In the genomic region with DNA sequence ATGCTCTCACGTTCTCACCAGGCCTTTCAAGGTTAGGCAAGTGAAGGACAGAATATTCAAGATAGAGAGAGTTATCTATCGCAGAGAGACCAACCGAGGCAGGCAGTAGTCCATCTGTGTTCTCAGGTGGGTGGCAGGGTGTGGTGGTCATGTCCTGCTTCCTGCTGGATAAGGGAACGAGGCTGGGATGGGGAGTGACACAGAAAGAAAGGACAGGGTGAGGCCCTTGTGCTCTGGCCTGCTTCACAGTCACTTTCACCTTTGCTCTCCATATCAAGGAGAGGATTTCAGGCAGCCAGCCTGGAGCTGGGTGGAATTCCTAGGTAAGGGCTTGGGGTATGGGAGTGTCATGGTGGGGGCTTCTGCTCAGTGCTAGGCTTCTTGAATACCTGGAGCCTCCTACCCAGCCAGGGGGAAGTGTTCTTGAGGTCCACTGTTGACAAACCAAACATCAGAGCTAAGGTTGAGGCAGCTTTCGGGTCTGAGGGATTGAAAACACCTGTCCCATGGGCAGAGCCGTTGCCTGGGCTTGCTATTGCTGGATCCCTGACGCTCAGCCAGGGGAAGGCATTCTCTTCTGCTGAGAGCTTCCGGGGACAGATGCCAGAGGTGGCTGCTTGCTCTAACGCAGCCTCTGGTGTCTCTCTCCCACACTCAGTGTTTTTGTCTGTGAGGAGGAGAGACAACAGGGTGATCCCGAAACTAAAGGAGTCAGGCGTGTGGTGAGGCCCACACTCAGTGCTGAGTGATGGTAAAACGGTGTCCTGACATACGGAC, we compare ENCODE assay signal across 23 mouse cellular contexts. TPM values are rescaled to one million over a fixed set of nuclear protein-coding genes. Genes with fewer than 3 reads are reported as not detected.
A peak's percentile ranks its signal among the peaks of the same experiment; 100 is the strongest.
DNase-seq lines count a peak whose midpoint lies in the region; ATAC-seq and TF ChIP-seq lines count a peak whose summit lies in the region.
"Had no signal": no experiment of that assay in that cellular context is flagged by ENCODE, and none has a peak within 500 bp of the region (broad histone marks: within the 10 kb centered on the region; RNA-seq: fewer than 3 reads in every experiment).

No protein-coding gene starts in this region.

- no peaks in the 10 kb centered on the region for H3K27me3 ChIP-seq in liver, embryonic 13.5 days
- H3K27me3 ChIP-seq in intestine, postnatal 0 days (replicated peaks; ENCODE audit: control insufficient read depth, insufficient read depth, low read length): no peaks in the 10 kb centered on the region
- H3K27me3 ChIP-seq: embryonic facial prominence, embryonic 15.5 days had no signal

- H3K9me3 ChIP-seq in liver, embryonic 13.5 days (replicated peaks): no peaks in the 10 kb centered on the region
- no peaks in the 10 kb centered on the region for H3K9me3 ChIP-seq in intestine, postnatal 0 days (ENCODE audit: control insufficient read depth)
- H3K9me3 ChIP-seq: embryonic facial prominence, embryonic 15.5 days; limb, embryonic 10.5 days; midbrain, embryonic 10.5 days had no signal

- no peak overlapping the region for H3K4me3 ChIP-seq in liver, embryonic 13.5 days (replicated peaks)
- no peak overlapping the region for H3K4me3 ChIP-seq in intestine, postnatal 0 days (ENCODE audit: low read depth, low read length)
- H3K4me3 ChIP-seq: embryonic facial prominence, embryonic 15.5 days; limb, embryonic 10.5 days; midbrain, embryonic 10.5 days; myocyte had no signal

- peak overlapping the region; percentile 17; the same call in 1 of the 2 replicates for H3K9ac ChIP-seq in liver, embryonic 13.5 days
- no peak overlapping the region for H3K9ac ChIP-seq in intestine, postnatal 0 days (ENCODE audit: low read depth, low read length)
- H3K9ac ChIP-seq: embryonic facial prominence, embryonic 15.5 days; liver, postnatal 0 days had no signal

- no peak for ATAC-seq in liver, embryonic 13.5 days (ENCODE audit: low read depth)
- ATAC-seq in intestine, postnatal 0 days: peak; percentile 68
- ATAC-seq: forebrain, embryonic 14.5 days; liver, postnatal 0 days; lung, postnatal 0 days; midbrain, embryonic 16.5 days had no signal

- H3K36me3 ChIP-seq in liver, embryonic 13.5 days: peaks cover 46% of the 10 kb centered on the region
- H3K36me3 ChIP-seq in intestine, postnatal 0 days (ENCODE audit: control insufficient read depth, insufficient read depth): peaks cover 92% of the 10 kb centered on the region

- peaks cover 33% of the 10 kb centered on the region for H3K4me1 ChIP-seq in liver, embryonic 13.5 days (replicated peaks)
- H3K4me1 ChIP-seq in intestine, postnatal 0 days (replicated peaks; ENCODE audit: control insufficient read depth, insufficient read depth, low read length): no peaks in the 10 kb centered on the region; the same call in 1 of the 2 replicates
- H3K4me1 ChIP-seq: embryonic facial prominence, embryonic 15.5 days; limb, embryonic 10.5 days had no signal

- intact Hi-C loops in heart, postnatal 25 days (cut with DNase I): loop anchor here (5.0 to 10.0 kb wide), 4 partner anchors 70 to 872 kb away; no protein-coding TSS in a partner anchor

- H3K27ac ChIP-seq in liver, embryonic 13.5 days: 0 out of 2 replicates have a peak overlapping the region, but pooled peaks have one; percentile 23
- H3K27ac ChIP-seq in intestine, postnatal 0 days (ENCODE audit: low read depth, low read length): peak overlapping the region; percentile 54
- H3K27ac ChIP-seq: embryonic facial prominence, embryonic 15.5 days; kidney, postnatal 0 days; limb, embryonic 10.5 days; midbrain, embryonic 10.5 days had no signal

- peak; percentile 93 for DNase-seq in heart, adult 11 months
- DNase-seq in heart, postnatal 25 days (ENCODE audit: low spot score): no peak
- no peak for DNase-seq in liver, embryonic 13.5 days
- DNase-seq in liver: no peak
- no peak for DNase-seq in ovary, postnatal 36 days (ENCODE audit: low spot score)
- DNase-seq in embryo, embryonic 10.5 days (ENCODE audit: low spot score): no peak
- DNase-seq: adrenal gland, postnatal 14 days; cerebellum, adult 9-10 months; gastrocnemius, postnatal 25 days; kidney, adult 2 months; liver, postnatal 0 days; thymus, adult 18-20 months; thymus, postnatal 4 days had no signal

- TF ChIP-seq CTCF in intestine, postnatal 0 days (IDR thresholded peaks at IDR 0.05; ENCODE audit: low read depth): no peak

- H3K4me2 ChIP-seq in liver, embryonic 13.5 days: no peak overlapping the region
- no peak overlapping the region for H3K4me2 ChIP-seq in intestine, postnatal 0 days (replicated peaks; ENCODE audit: low read depth)
- H3K4me2 ChIP-seq: embryonic facial prominence, embryonic 15.5 days had no signal

- 73% methylated on average over 13 of the region's 13 CpGs for WGBS in liver, embryonic 13.5 days (ENCODE audit: insufficient replicate concordance)
- WGBS in intestine, postnatal 0 days: 69% methylated on average over 13 of the region's 13 CpGs

RNA-seq across cellular contexts. Expression of gene Cck, which starts 38.6 kb away (rescaled TPM):
- total RNA-seq in heart, postnatal 25 days (2021): not detected
- 0.35 and 0.57 TPM in 2 replicates for polyA plus RNA-seq in liver, embryonic 13.5 days (2015; fragmentation: Nextera tagmentation; extraction: Ambion mirVana)
- 88.5 and 92.1 TPM in 2 replicates for polyA plus RNA-seq in intestine, postnatal 0 days (2015; fragmentation: Nextera tagmentation; extraction: Ambion mirVana)
- total RNA-seq: adrenal gland, postnatal 14 days; liver, adult 2 months had no signal
- polyA plus RNA-seq: liver, adult 2 months; liver, postnatal 0 days had no signal

Comparison
In these comparisons a context has a peak if more than half of its experiments do, and no peak if none do; other contexts are left out.
1. RNA of gene Cck, which starts 38.6 kb away (polyA plus RNA-seq): 88.5 to 92.1 TPM in intestine, postnatal 0 days; 0.35 to 0.57 TPM in liver, embryonic 13.5 days; every median in the first group is over 10 times any median in the second.